Mouse (Mus musculus) spleen, postnatal 14 days (tissue): ENCODE measurements around the gene Sstr2.

Experiments
- DNase-seq, 2 experiments: peaks; one replicate each; pipeline ENCODE4 v3.0.0; 2021 to 2022; ENCODE audit warnings: low spot score in 2 of 2

The Sstr2 gene

GRCm38 (mm10) chr11:113618672-113619419, at the start of gene Sstr2:
Gene Sstr2, plus strand, starts transcription at chr11:113619342.
- peak; percentile 47 to 63 for DNase-seq

GRCm38 (mm10) chr11:113571616-113572015, 47.5 kb upstream of the Sstr2 start:
- DNase-seq, result no peak

- DNase-seq, result no peak
Measured at GRCm38 (mm10) chr11:113572641-113573040, 46.5 kb upstream of the Sstr2 start.

GRCm38 (mm10) chr11:113577221-113577620, 41.9 kb upstream of the Sstr2 start:
- no peak for DNase-seq

GRCm38 (mm10) chr11:113583879-113584661, 35.1 kb upstream of the Sstr2 start:
- DNase-seq, result no peak

- no peak for DNase-seq
Measured at GRCm38 (mm10) chr11:113586423-113586822, 32.7 kb upstream of the Sstr2 start.

GRCm38 (mm10) chr11:113588936-113589335, 30.2 kb upstream of the Sstr2 start:
- DNase-seq, result no peak

- no peak for DNase-seq
Measured at GRCm38 (mm10) chr11:113595144-113595543, 24.0 kb upstream of the Sstr2 start.

- no peak for DNase-seq
Measured at GRCm38 (mm10) chr11:113597632-113598031, 21.5 kb upstream of the Sstr2 start.

- no peak for DNase-seq
Measured at GRCm38 (mm10) chr11:113600526-113601245, 18.5 kb upstream of the Sstr2 start.

GRCm38 (mm10) chr11:113601616-113602343, 17.4 kb upstream of the Sstr2 start:
- no peak for DNase-seq

GRCm38 (mm10) chr11:113607556-113607955, 11.6 kb upstream of the Sstr2 start:
- no peak for DNase-seq

GRCm38 (mm10) chr11:113609581-113609980, 9.6 kb upstream of the Sstr2 start:
- DNase-seq, result no peak

- DNase-seq, result no peak
Measured at GRCm38 (mm10) chr11:113610266-113610665, 8.9 kb upstream of the Sstr2 start.

- no peak for DNase-seq
Measured at GRCm38 (mm10) chr11:113611112-113611646, 8.0 kb upstream of the Sstr2 start.

GRCm38 (mm10) chr11:113611664-113612611, 7.2 kb upstream of the Sstr2 start:
- DNase-seq, result peak in 1 of 2 experiments; percentile 36

GRCm38 (mm10) chr11:113614476-113614875, 4.7 kb upstream of the Sstr2 start:
- DNase-seq, result no peak

- DNase-seq, result peak; percentile 25 to 72
Measured at GRCm38 (mm10) chr11:113617132-113617911, 1.8 kb upstream of the Sstr2 start.

- DNase-seq, result no peak
Measured at GRCm38 (mm10) chr11:113618303-113618671, 855 bp upstream of the Sstr2 start.
